Mouse (Mus musculus) spleen, adult 12 weeks (tissue): Measurements from ENCODE around the gene Cdc27.
"Not testable (repeated sequence)": the region's sequence is repeated elsewhere in the genome, so short reads cannot be mapped to it uniquely, and the experiment has no call there.

Source experiments
- DNase-seq: peaks from one replicate; pipeline ENCODE4 v3.0.0; 2022; ENCODE audit warnings: low spot score

Cdc27 gene

DNA sequence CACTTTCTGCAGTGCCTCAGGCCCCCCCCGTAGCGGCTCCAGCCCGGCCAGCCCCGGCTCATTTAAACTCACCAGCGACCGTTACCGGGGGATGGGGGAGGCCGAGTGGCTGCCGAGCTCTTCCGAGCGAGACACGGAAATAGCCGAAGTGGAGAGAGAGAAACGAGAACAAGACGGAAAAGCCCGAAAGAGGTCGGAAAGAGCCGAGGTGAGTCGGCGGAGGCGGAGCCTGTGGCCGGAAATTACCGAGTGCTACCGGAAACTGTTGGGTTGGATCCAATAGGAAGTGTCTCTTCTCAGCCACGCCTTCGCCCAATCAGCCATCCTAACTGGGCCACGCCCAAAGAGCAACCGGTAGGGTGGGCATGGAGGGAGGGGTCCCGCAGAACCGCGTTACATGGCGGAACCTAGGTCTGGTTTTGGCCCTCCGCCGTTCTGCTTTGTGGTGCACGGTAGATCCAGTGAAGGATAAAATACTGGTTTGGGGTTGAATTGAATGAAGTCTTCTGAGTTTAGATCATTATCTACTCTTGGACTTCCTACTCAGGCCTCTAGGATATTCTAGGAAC lies at the start of gene Cdc27, which contains the start of gene Myl4:
Gene Cdc27 (minus strand): TSS at position 215 of the 569 bp plus-strand sequence.
Gene Myl4 (plus strand): TSS at position 258 of the 569 bp plus-strand sequence.
- peak; percentile 100 for DNase-seq

DNA sequence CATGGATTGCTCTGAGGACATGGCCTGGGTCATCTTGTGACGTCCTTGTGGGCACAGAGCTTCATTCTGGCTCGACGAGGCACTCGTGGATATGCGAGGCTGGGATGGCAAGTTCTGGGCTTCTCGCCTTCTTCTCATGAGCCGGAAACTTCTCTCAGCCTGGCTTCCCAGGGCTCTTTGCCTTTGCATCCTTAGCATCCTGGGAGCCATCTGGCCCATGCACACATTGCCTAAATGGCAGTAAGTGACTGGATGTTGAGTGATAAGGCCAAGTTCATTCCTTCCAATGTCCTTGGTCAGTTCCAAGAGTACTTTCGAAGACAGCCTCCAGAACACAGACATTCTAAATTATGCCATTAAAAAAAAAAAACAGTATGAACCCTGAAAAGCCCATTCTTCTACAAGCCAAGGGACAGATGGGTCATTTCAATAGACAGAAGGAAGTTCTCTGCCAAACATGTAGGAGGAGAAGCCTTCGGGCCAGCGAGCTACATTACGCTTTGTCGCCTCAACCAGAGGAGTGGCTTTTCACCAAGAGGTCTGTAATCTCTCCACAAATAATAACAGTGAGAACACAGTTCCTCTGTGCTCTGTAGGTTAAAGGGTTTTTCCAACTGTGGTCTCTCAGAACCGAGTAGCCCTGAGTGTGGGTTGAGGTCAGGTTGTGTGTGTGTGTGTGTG lies 49.0 kb upstream of the Cdc27 start:
- DNase-seq, result no peak

DNA sequence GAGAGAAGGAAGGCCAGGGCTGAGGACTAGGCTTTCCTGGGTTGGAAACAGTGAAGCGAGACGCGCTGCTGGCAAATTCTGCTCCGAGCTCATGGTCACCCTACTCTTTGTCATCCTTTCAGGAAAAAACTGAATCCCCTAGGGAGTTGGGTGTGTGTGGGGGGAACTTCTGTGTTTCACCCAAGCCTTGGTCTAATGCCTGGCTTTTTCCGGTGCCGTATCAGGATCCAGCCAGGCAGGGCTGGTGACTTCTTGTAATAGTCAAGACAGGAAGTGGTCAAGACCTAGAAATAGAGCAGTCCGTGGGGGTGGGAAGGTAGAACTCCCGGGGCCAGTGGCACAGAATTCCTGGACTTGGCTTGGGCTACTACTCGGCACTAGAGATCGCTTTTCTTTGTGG lies 45.9 kb upstream of the Cdc27 start:
- no peak for DNase-seq

DNA sequence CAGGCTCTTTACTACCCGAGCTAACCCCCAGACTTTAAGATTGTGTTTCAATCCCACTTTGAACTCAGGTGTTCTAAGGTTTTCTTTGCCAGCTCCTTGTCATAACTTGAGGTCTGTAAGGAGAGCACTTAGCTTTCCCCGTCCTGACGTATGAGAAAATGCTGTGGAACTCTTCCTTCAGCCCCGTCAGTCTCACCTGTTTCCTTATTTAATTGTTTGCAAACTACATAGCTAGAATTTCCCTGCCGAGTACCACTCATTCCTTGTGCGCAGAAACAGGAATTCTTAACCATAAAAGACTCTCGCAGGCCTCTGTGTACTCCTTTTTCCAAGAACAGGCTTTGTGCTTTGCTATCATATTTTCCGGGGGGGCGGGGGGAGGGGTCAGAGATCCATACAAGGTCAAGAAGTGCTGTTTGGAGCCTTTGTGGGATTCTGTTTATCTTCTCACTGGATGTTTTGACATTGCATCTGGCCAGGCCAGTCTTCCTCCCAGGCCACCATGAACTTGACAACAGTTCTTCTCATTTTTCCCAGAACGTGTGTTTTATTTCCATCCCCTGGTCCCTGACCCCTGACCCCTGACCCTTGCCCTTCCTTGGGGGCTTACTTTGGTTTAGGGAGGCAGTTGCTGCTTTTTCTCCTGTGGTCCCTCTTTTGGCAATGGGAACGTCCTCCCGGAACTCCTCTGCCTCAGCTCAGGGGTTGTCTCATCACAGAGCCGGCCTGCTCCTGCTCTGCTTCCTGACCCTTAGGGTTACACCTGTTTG lies 41.8 kb upstream of the Cdc27 start:
- DNase-seq, result no peak

DNA sequence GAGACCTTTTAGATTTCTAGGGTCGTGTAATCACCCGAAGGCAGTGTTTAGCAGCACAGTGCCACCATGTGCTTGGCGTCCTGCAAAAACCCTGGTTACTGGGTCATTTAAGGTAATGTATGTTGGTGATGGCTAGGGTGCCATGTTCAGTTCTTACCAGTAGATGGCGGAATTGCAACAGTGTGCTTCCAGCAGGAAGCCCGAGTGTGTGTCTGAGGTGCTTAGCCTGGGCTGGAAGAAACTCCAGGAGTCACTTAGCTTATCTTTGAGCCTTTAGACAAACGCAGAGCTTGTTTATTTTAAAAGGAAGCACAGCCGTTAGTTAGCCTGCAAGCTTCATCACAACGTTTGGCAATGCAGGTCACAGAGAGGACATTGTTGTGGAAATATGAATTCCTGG lies 39.7 kb upstream of the Cdc27 start:
- DNase-seq, result peak; percentile 52

DNA sequence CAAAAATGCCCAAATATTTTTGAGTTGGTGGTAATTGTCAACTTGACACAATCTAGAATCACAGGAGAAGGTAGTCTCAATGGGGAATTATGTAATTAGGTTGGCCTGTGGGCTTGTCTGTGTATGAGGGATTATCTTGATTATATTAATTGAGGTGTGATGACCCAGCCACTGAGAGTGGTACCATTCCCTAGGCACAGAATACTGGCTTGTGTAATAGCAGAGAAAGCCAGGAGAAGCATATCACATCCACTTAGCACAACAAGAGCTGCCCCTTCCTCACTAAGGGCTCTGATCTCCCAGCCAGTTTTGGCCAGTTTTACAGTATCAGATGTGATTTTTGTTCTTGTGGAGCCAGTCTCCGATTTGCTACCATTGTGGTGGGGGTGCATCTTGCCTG lies 39.1 kb upstream of the Cdc27 start:
- no peak for DNase-seq

DNA sequence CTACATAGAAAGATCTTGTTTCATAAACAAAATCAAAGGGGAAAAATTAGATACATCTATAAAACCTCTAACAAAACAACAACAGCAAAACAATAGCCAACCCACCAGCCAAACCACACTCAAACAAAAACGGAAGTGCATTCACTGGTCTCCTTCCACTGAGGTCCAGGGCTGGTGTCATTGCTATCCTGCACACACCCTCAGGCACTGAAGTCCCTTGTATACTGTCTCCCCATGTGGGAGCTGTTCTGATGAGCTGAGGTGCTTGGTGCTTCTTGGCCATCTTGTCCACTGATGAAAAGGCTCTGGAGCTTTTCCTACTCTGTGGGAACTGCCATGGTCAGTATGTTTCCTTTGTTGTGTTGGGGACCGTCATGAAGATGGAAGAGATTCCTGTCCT lies 38.1 kb upstream of the Cdc27 start:
- DNase-seq, result no peak

DNA sequence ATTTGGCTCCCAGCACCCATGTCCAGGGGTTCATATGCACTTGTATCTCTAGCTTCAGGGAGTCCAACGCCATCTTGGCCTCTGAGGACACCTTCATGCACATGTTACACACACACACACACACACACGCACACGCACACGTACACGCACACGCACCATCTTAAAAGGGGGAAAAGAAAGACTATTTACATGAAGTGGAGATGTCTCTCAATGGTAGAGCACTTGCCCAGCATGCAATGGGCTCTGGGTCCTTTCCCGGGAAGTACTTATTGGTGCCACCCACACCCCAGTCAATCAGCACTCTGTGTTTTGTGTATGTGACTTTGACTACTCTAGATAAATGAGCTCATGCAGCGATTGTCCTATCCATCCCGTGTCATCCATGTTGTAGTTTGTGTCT lies 37.5 kb upstream of the Cdc27 start:
- DNase-seq, result no peak

DNA sequence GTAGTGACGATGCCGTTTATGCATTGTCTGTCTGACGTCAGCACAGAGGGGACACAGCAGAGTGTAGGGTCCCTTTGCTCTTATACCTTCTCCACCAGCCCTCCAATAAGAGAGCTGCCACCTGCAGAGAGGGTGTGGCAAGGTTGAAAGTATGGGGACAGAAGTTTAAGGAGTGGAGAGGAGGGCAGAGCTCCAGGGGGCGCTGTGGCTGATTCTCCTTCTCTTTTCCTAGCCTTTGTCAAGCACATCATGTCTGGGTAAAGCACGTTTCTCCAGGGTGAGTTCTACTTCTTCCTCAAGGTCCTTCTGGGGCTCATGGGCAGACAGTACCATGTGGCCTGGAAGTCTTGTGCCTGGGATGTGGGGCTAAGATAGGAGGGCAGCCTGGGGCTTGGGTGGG lies 35.1 kb upstream of the Cdc27 start:
- DNase-seq, result no peak

DNA sequence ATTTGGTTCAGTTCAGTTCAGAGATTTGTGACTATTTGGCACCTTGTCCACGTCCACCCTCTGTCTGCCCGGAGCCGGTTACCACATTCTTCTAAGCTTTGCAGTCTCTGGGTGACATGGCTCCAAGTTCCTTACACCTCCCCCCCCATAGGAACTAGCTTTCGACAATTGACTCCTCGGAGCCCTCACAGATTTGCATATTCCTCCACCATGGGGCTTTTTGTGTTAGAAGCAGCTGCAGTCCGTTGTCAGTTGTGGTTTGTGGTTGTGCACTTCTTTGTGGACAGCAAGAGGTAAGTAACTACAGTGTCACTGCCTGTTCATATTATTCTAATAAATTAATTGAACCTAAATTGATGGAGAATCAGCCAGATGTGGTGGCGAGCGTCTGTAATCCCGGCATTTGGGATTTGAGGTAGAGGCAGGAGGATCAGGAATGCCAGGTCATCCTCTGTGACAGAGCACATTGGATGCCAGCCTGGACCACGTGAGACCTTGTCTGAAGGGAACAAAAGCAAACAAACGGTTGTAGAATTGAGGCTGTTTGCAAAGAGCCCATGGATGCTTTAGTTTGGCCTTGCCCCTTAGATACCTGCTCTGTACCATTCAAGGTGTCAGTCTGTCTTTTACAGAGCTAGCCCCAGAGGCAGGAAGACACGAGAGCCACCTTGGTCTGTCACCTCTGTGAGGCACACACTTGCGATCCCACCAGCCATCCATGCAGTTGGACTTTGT lies 32.4 kb upstream of the Cdc27 start:
- no peak for DNase-seq

DNA sequence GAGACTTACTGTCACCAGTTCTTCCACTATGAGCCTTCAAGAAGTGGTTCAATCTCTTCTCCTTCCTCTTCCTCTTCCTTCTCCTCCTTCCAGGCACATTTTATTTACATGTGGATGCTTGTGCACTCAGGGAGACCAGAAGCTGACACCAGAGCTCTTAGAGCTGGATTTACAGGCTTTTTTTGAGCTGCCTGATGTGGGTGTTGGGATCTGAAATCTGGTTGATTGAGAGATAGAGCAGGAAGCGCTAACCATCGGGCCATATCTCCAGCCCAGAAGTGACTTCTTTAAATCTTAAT lies 31.8 kb upstream of the Cdc27 start:
- no peak for DNase-seq

DNA sequence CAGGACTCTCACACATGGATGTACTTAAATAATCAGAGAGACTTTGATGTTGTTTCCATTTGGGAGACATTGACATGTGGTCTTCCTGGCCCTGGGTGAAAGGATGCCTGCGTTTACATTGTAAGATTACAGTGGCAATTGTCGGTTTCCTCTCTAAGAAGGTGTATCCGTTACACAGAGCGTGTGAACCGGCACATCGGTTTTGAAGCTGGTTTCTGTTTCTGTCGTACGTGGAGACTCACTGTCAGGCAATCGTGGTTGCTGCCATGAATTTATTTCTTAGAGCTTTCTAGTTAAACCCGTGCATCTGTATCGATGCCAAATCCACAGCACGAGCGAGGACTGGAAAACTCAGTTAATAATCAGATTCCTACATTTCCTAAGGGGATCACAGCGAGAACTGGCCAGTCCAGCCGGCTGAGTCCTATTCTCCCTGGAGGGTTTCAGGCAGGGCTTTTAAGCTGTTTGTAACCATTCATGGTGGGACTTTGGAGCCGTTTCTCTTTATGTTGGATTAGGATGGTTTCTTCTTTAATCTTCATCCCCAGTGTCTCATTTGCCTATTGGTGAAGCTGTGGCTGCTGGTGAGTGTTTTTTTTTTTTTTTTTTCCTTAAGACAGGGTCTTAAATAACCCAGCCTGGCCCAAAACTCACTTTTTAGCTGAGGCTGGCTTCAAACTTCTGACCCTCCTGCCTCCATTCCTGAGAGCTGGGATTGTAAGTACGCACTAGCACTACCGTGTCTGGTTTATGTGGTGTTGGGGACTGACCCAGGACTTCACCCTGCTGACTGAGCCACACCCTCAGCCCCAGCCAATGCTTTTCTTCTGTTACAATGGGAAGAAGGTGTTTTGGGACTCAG lies 31.3 kb upstream of the Cdc27 start:
- DNase-seq, result peak; percentile 17

DNA sequence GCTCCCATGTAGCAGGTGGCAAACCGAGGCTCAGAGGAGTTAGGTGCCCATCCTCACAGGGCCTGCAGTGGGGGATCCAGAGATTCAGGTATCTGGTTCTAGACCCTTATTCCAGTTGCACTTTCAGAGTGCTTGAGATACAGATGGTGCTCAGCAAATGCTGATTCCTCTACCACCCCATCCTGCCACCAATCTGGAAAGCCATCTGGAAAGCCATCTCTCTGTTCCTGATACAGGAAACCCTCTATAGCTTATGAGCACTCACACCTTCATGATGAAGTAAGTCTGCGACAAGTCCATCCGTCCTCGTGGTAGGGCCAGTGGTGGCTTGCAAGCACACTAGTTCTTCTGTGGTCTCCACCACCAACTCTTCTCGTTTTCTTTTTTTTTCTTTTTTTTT lies 30.2 kb upstream of the Cdc27 start:
- no peak for DNase-seq

DNA sequence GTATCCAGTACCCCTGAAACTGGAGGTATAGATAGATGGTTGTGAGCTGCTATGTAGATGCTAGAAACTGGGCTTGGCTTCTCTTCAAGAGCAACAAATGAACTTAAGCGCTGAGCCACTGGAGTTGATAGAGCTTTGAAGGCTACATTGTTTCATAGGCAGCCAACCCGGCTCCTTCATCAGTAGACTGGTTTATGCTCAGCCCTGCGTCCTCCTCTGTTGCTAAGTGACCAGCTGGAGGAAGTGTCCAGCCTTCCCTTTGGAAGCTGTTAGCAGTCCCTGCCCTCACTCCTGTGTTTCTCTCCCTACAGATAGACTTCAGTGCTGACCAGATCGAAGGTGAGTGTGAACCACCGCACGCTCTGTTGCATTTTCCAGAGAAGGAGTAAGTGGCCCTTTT lies 29.7 kb upstream of the Cdc27 start:
- DNase-seq, result no peak

DNA sequence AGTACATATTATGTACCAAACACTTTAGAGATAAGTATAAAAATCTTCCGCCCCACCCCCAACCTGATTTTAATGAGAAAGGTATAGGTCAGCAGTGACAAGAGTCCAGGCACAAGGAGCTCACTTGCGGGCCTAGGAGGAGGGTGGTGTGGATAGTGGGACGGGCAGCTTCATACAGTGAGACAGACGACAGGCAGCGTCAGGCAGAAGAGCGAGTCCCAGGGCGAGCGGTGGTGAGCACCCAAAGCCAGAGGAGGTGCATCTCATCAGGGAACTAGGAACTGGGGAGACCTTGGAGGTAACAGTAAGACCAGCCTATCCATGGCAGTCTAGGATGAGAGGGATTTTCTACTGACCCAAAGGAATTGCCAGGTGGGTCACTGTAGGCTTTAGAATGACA lies 29.2 kb upstream of the Cdc27 start:
- DNase-seq, result no peak

DNA sequence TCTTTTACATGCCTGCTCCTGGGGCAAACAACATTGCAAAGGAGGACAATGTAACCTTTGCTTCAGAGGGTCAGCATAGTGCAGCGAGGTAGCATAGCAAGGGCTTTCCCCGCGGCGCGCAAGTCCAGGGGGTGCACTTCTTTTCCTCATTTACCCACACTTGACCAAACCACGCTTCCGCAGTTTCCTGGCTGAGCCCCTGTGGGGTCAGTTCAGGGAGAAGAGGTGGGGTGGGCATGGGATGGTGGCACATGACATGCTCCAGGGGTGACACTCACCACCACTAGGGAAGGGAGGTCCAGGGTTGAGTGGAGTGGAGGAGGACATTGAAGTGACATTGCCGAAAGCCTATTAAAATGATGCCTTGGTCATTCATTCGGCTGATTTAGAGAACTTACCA lies 28.7 kb upstream of the Cdc27 start:
- DNase-seq, result no peak

DNA sequence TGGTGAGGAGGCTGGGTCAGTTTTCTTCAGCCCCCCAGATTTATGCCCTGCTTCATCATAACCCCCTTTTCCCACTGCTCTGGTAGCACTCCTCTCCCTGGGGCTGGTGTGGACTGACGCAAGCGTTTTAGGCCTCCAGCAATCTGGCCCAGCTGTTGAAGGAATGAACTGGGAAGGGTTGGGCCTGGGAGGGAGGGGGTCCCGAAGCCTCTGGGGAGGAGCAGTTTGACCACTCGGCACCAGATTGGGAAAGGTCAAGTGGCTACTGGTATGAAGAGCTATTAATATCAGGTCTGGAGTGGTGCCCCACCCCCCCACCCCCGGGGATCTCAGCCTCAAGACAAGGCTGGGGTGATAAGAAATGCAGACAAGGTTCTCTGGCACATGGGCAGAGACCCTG lies 27.7 kb upstream of the Cdc27 start:
- no peak for DNase-seq

DNA sequence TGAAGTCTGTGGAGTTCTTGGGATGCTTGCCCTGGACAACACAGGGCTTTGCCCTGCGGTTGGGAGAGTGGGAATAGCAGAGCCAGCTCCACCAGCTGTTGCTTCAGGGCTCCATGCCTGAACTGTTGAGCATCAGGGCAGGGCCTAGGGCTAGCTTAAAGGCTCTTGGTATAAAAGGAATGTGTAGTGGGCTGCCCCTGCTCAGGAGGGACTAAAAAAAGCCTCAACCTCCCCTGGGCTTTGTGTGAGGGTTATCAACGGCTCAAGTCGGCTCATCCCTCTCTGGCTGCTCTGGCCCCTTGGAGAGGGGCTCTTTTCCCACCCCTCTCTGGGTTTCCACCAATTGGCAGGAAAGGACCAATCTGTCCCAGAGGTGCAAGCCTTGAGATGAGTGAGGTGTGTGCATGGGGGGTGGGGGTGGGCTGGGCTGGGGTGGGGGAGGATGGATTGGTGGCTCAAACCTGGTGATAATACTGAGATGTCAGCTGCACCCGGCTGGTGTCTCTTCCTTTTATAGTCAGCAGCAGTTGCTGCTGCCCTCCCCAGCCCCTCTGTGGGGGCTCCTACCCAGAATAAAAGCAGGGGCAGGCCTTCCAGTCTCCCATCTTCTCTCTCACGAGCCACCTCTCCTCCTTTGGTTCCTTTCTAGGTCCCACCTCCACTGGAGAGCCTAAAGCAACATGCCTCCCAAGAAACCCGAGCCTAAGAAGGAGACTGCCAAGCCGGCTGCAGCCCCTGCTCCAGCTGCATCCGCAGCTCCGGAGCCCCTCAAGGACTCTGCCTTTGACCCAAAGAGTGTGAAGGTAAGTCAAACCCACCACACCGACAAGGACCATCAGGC lies 26.6 kb upstream of the Cdc27 start:
- DNase-seq, result no peak

DNA sequence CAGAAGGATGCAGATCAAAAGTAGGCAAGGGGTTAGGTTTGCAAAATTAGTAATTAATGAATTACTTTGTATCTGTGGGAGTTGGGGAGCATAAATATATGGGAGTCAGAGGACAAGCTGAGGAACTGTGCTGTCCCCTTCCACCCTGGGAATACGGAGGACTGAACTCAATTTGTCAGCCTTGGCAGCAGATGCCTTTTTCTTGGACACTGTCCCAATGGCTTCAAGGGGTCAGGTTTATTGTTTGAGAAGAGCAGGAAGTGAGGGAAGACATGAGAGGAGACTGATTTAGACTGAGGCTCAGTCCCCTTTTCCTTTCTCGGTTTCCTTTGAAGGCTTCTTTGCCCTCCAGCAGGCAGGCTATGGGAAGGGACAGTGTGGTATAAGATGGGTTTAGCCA lies 22.1 kb upstream of the Cdc27 start:
- no peak for DNase-seq

DNA sequence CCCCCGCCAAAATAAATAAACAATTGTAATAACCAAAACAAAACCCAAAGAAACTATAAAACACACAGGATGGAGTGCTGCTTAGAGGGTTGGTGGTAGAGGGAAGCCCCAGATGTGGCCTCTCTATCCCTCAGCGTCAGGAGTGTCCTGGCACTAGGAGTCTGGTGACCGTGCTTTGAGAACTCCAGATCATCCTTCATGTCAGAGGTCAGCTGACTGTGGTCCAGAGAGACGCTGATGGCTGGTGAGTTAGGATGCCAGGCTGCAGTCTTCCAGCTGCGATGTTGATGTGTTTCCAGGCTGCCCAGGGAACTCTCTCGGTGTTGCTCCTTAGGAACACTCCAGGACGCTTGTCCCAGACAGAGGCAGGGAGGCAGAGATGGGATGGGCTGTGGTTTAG lies 21.7 kb upstream of the Cdc27 start:
- DNase-seq, result no peak

DNA sequence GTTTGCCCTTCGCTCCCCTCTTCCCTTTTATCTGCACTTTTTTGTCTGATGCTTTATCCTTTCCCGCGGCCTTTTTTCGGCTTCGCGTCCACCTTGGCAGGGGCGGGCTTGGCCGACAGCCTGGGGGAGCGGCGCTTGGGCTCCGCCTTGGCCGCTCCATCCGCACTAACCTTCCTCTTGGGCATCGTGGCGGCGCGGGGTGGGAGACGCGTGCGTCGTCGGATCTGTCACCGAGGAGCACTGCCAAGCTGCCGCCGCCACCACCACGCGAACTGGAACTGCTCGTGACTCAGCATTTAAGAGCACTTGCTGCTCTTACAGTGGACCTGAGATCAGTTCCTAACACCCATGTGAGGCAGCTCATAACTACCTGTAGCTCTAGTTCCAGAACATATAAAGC lies 21.0 kb upstream of the Cdc27 start:
- not testable (repeated sequence) for DNase-seq
